Mouse (Mus musculus) adrenal gland (tissue): Measurements from ENCODE around the gene Dpy19l3.

Experiments used
- intact Hi-C: fragments of 180-260 bp; cut with DNase I; formaldehyde crosslinking; loops from one replicate; pipeline ENCODE4 v1.15.1; 2025
- long read RNA-seq, 2 experiments: library from polyadenylated mRNA; unstranded; transcript quantifications; one replicate each; pipeline ENCODE4 v2.0.0; 2020; ENCODE audit warnings: borderline replicate concordance in 1 of 2; ENCODE audit not compliant: insufficient replicate concordance in 1 of 2

The Dpy19l3 gene
- long read RNA-seq, experiment 1, full-length matches to known transcripts = 1 of 4 reads
- long read RNA-seq, experiment 1, partial matches to known transcripts = 2 of 4 reads
- long read RNA-seq, experiment 1, other reads (novel, unspliced or antisense) = 1 of 4 reads
- long read RNA-seq, experiment 2, full-length matches to known transcripts = 1 of 4 reads
- long read RNA-seq, experiment 2, partial matches to known transcripts = 0 of 4 reads
- long read RNA-seq, experiment 2, other reads (novel, unspliced or antisense) = 3 of 4 reads

GRCm38 (mm10) chr7:35754033-35754885 lies at the start of gene Dpy19l3:
Gene Dpy19l3 (minus strand): TSS chr7:35754454.
- intact Hi-C loops = no loop called here

- intact Hi-C loops = no loop called here
Observed at GRCm38 (mm10) chr7:35802906-35803595, 48.8 kb upstream of the Dpy19l3 start, which contains the start of gene Zfp507. Gene Zfp507 (minus strand): TSS chr7:35803003.

DNA sequence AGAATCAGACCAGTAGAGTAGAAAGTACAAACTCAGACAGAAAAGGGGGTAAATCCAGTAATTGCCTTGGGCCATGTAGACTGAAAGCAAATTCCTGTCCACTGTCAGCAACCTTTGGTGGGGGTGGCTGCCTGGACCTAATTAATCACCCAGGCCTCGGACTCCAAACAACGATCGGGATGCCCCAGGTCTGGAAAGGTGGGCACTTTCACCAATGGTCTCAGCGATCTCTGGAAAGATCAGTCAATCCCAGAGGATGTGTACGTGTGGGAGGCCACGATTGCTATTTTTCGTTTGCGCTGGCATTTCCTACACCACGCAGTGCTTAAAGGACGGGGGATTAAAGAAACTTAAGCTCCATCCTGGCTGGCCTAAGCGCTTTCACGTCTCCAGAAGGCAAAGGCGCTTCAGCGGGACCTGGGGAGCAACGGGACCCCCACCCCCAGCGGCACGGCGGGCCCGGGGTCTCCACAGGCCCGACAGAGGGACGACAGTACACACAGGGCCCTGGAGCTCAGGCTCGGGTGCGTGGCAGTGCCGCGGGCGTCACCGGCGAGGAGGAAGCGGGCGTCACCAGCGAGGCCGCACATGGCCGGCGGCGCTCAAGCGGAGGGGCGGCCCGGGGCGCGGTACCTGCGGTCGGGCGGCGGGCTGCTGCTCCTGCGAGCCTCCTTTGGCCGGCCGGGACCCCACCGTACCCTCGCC lies 48.1 kb upstream of the Dpy19l3 start:
- intact Hi-C loops = no loop called here

DNA sequence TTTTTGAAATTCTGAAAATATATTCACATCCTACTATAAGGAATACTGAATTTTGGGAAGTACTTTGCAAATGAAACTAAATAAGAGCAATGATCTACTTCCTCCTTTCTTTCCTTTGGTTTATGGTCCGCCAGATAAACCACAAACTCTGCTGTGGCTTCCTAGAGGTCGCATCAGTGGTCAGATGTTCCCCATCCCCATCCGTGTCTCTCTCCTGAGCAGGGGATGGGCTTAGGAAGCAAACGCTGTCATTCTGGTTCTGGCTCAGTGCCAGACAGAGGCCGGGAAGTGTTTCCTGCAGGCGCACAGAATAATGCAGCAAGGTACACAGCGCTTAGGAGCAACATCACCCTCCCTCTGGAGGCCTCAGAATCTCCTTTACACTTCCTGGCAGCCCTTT lies 41.9 kb upstream of the Dpy19l3 start:
- intact Hi-C loops = no loop called here

DNA sequence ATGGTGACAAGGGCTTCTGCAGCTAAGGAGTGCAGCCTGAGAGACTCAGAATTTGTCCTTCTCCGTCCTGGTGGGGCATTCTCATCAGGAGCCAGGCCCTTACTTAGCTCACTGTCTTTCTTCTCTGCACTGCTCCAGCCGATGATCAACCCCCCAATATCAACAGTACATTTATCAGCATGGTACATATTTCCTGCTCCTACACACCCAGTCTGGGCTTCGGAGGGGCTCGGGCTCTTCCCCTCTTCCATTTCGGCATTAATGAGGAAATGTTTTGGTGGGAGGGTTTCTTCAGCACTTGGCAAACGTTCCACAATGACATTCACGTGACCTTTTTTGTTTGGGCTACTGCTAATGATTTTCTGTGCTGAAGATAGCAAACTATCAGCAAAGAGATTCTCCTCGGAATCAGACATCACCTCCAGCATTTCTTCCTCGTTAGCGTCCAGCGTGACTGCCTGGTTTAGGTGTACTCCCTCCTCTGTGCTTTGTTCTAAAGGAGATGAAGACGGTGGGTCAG lies 40.0 kb upstream of the Dpy19l3 start:
- intact Hi-C loops = no loop called here

DNA sequence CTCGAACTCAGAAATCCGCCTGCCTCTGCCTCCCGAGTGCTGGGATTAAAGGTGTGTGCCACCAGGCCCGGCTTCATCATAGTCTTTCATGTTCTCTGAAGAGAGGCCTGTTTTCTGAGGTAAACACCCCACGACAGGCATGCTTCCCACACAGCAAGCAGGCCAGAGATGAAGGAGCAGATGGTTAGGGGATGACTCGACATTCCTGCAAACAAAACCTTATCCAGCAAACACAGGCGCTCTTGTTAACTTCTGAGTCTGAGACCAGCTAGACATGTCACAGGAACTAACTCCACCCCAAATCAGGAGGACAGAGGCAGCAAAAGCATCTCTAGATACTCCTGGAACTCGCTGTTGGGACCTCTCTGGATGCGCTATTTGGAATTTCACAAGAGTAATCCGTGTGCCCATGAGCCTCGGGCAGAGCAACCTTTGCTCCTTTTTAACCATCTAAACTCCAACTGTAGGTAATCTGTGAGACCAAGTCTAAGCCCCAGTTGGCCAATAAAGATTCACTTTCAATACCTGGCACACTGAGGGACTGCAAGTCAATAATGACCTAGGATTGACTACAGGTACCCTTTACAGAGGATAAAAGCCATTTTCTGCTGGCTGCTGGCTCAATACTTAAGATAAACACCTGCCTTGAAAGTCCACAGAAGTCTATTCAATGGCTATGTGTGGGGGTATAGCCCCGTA lies 38.0 kb upstream of the Dpy19l3 start:
- intact Hi-C loops = no loop called here

DNA sequence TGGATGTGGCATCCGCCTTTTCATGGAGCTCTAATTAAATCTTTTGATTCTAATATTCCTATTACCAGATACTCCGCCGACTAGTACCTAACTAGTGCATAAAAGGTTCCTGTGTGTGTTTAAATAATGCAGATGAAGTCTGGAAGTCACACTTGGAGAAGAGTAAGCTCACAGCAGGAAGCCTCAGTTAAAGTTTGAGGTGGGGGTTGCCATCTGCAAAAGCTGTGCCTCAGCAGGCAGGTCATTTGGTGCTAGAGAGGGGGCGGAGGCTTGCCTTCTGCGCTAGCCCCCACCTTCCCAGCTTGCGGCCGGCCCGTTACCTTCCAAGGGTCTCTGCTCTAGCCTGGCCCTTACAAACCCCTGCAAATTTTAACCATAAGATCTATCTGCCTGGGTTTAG lies 36.7 kb upstream of the Dpy19l3 start:
- intact Hi-C loops = no loop called here

GRCm38 (mm10) chr7:35790201-35790600 lies 35.9 kb upstream of the Dpy19l3 start:
- intact Hi-C loops = no loop called here

DNA sequence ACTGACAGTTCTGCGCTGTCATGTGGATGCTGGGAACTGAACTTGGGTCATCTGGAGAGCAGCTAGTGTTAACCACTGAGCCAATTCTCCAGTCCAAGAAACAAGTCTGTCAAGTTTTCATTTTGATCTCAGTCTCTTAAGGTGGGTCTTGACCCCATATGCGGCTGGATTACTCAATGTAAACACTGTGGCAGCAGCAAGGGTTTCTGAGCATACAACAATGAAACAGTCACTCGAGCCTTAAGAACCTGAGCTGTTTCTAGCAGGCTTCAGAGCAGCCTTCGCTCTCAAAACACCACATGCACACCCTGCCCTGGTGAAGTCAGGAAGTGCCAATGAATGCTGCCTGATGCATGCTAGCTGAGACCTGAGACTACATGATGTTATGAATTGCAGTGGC lies 31.3 kb upstream of the Dpy19l3 start:
- intact Hi-C loops = no loop called here

GRCm38 (mm10) chr7:35782252-35782651 lies 28.0 kb upstream of the Dpy19l3 start:
- intact Hi-C loops = no loop called here

- intact Hi-C loops = no loop called here
Observed at GRCm38 (mm10) chr7:35774127-35774526, 19.9 kb upstream of the Dpy19l3 start.

DNA sequence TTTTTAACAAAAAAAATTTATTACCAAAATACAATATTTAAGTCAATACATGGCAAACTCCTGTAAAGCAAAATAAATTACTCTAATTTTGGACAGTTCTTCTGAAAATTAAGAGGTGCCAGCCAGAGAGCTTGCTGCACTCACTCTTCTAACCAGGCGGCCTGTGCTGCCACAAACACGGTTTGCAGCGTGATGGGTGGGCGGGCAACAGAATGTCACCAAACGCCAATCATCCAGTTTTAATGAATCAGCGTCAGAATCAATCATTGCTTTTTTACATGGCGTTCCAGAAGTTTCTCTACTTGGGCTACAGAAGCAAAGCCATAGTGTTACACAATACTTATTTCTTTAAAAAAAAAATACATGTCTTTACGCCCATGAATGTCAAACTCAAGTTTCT lies 18.1 kb upstream of the Dpy19l3 start:
- intact Hi-C loops = no loop called here

- intact Hi-C loops = no loop called here
Observed at GRCm38 (mm10) chr7:35771106-35771505, 16.9 kb upstream of the Dpy19l3 start.

DNA sequence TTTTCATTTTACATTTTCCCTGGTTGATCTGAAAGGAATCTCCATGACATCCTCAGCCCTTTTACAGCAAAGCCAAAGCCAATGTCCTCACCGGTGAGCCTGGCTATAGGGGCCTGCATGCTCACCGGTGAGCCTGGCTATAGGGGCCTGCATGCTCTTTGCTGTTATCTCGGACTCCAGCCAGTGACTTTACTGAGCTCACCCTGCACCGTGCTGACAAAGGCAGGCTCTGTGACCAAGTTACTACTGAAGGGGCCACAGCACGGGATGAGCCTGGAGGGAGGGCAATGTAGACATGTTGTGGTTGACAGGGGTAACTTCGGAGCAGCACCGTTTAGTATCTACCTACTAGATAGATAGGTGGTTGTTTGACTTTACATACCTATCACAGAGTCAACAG lies 15.9 kb upstream of the Dpy19l3 start:
- intact Hi-C loops = no loop called here

- intact Hi-C loops = no loop called here
Observed at GRCm38 (mm10) chr7:35764461-35764860, 10.2 kb upstream of the Dpy19l3 start.

DNA sequence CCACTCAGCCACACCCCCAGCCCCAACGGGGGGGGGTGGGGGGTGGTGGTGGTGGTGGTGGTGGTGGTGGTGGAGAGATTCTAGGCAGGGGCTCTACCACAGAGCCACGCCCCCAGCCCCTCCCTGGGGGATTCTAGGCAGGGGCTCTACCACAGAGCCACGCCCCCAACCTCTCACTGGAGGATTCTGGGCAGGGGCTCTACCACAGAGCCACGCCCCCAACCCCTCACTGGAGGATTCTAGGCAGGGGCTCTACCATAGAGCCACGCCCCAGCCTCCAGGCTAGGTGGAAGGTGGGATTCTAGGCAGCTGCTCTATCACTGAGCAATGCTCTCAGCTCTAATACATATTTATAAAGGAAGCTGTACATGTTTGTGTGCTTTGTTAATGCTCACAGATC lies 7.5 kb upstream of the Dpy19l3 start:
- intact Hi-C loops = no loop called here

DNA sequence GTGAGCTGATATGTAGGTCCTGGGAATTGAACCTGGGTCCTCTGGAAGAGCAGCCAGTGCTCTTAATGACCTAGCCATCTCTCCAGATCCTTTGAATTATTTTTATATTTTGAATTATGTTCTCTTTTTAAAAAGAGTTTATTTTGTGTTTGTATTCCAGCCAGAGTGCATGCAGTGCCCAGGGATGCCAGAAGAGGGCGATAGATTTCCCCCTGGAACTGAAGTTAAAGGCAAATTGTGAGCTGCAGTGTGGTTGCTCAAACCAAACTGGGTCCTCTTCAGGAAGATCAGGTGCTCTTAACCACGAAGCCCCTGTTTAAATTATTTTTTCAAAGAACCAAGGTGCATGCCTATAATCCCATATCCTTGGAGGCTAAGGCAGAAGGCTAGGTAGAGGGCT lies 5.3 kb upstream of the Dpy19l3 start:
- intact Hi-C loops = no loop called here

DNA sequence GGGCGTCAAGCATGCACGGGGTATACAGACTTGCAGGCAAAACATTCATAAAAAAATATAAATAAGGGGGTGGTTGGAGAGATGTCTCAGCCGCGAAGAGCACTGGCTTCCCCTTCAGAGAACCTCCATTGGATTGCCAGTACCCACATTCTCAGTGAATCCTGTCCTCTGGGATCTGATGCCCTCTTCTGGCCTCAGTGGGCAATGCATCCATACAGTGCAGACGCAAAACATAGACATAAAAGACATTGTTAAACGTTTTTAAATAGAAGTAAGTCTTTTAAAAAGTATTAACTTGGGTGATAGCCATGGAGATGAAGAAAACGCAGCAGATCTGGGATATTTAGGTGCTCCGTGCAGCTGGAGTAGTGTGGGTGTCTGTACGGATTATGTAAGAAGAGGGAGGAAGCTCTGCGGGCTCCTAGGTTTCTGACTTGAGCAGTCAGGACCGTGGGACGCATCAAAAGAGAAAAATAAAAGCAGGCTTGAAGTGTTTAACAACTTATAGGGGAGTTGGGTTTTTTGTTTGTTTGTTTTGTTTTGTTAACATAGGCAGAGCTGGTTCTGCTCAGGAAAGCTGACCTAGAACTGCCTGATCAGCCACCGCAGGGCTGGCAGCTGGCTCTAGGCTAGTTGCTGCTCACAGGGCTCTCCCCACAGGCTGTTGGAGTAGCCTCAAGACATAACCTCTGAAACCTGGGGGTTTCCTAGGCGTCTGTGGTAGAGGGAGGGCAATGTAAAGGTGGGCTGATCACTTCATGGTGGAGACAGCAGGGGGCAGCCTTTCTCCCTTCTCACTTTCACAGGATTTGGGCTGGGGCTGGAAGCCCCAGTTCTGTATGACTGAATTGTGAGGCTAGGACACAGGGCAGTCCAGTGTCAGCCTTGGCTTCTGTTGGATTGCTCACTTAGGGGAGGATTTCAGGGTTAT lies 2.5 kb upstream of the Dpy19l3 start:
- intact Hi-C loops = no loop called here

- intact Hi-C loops = no loop called here
Observed at GRCm38 (mm10) chr7:35754886-35755168, 573 bp upstream of the Dpy19l3 start.
